Mouse (Mus musculus): ENCODE data around the gene Ccl9.

- TF ChIP-seq GATA1 (IDR thresholded peaks at IDR 0.05; ENCODE audit: low read length): no peak
- no peak for TF ChIP-seq TAL1 (IDR thresholded peaks at IDR 0.05; ENCODE audit: low read length)
Observed at GRCm38 (mm10) chr11:83606396-83606795, 28.0 kb upstream of the Ccl9 start.

All from erythroblast, embryonic 14.5 days (primary cell).